Mouse (Mus musculus): ENCODE measurements at regions not wholly inside any gene's neighbourhood (a gene's known extent, or its start where the extent isn't known, plus 50 kb on each side); places are given as distances from the start of the nearest gene placed in this dataset.

GRCm38 (mm10) chr15:18079644-18080043, 739.1 kb upstream of the Cdh10 start:
- TF ChIP-seq CTCF (IDR thresholded peaks at IDR 0.05; ENCODE audit: low read depth, low read length) (no peak), GATA1 (IDR thresholded peaks at IDR 0.05; ENCODE audit: borderline replicate concordance, low read length) (no peak), POLR2AphosphoS5 (IDR thresholded peaks at IDR 0.05; ENCODE audit: insufficient replicate concordance, low read depth, low read length) (no peak), TAL1 (conservative IDR thresholded peaks at IDR 0.05; ENCODE audit: low read depth, low read length) (no peak), GATA2 (IDR thresholded peaks at IDR 0.05; ENCODE audit: borderline replicate concordance, low read depth, low read length) (no peak)
